Mouse (Mus musculus) intestine, postnatal 0 days (tissue): ENCODE measurements around the gene Pitpnm2. TPM values are rescaled to one million over a fixed set of nuclear protein-coding genes. Genes with fewer than 3 reads are reported as not detected.

Source experiments
- ATAC-seq: fragments of 200-750 bp; cut with Nextera tagmentation; 2 replicates; pipeline ENCODE4 v1.8.0; 2017; ENCODE audit warnings: mild to moderate bottlenecking, moderate TSS enrichment, moderate library complexity
- H3K27ac ChIP-seq: fragments of 300-500 bp; sonication (generic); 2 replicates; pipeline ENCODE4 v1.5.1; 2014; ENCODE audit warnings: mild to moderate bottlenecking, low read depth, low read length, moderate library complexity
- H3K27me3 ChIP-seq: fragments of 300-500 bp; sonication (generic); replicated peaks from 2 replicates; pipeline ENCODE4 v1.6.1; 2014; ENCODE audit warnings: low read length, mixed read lengths; ENCODE audit not compliant: control insufficient read depth, insufficient read depth
- H3K36me3 ChIP-seq: fragments of 300-500 bp; sonication (generic); 2 replicates; pipeline ENCODE4 v1.6.1; 2014; ENCODE audit warnings: mild to moderate bottlenecking, moderate library complexity; ENCODE audit not compliant: control insufficient read depth, insufficient read depth
- H3K4me1 ChIP-seq: fragments of 300-500 bp; sonication (generic); replicated peaks from 2 replicates; pipeline ENCODE4 v1.6.1; 2014; ENCODE audit warnings: antibody characterized with exemption, low read length, mixed read lengths; ENCODE audit not compliant: control insufficient read depth, insufficient read depth
- H3K4me2 ChIP-seq: fragments of 300-500 bp; sonication (generic); replicated peaks from 2 replicates; pipeline ENCODE4 v1.6.1; 2014; ENCODE audit warnings: low read depth, mild to moderate bottlenecking, moderate library complexity
- H3K4me3 ChIP-seq: fragments of 300-500 bp; sonication (generic); 2 replicates; pipeline ENCODE4 v1.5.1; 2014; ENCODE audit warnings: low read depth, low read length
- H3K9ac ChIP-seq: fragments of 300-500 bp; sonication (generic); 2 replicates; pipeline ENCODE4 v1.6.1; 2014; ENCODE audit warnings: mild to moderate bottlenecking, low read depth, low read length
- H3K9me3 ChIP-seq: fragments of 300-500 bp; sonication (generic); 2 replicates; pipeline ENCODE4 v1.6.1; 2016; ENCODE audit warnings: mixed run types; ENCODE audit not compliant: control insufficient read depth
- CTCF ChIP-seq: sonication (generic); IDR thresholded peaks from 2 replicates; pipeline ENCODE4 v1.5.1; 2016; ENCODE audit warnings: low read depth, mild to moderate bottlenecking, control low read depth, antibody characterized with exemption, moderate library complexity
- WGBS: fragments of 180-500 bp; shearing (Covaris S2); extraction: QIAGEN DNeasy Blood & Tissue Kit; methylation state at CpG from one replicate; pipeline ENCODE4 v1.1.7; 2014; 5-methylcytosine and 5-hydroxymethylcytosine counted together
- polyA plus RNA-seq: library from polyadenylated mRNA; unstranded; fragments of >200 nt; fragmentation: Nextera tagmentation; extraction: Ambion mirVana; gene quantifications from 2 replicates; pipeline ENCODE4 v1.2.1, GENCODE M21; 2015

The Pitpnm2 gene
- polyA plus RNA-seq, 1 experiment from 2014 or later: 1.5 TPM

DNA sequence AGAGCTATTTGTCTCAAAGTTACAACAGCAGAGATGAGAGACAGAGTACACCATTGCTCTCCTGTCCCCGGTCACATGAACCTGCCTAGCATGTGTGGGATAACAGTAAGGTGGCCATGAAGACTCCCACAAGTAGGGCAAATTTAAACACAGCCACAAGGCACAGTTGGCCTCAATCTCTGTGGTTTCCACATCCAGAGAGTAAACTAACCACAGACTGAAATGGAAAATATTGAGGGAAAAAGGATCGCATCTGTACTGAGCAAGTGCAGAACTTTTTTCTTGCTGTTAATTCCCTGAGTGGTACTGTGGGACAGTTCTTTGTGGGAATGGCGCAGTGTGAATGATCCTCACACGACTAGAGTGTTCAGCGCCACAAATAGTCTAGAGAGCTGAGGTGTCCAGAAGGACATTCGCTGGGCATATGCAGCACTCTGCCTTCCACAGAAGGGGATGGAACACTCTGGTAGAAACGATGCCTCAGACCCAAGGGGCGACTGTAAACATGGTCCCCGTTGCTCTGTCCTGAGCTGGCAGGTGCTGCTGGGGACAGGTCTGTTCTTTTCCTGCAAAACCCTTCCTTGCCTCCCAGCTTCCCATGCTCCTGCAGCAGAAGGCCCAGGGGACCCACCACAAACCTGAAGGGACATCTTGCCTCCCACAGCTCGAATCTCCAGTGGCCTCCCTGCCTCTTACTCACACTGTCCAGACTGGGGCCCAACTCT lies 59.3 kb downstream of the Pitpnm2 start:
- Histone ChIP-seq H3K4me3 (no peak overlapping the region), H3K36me3 (no peaks in the 10 kb centered on the region), H3K9me3 (no peaks in the 10 kb centered on the region), H3K27ac (no peak overlapping the region), H3K4me2 (no peak overlapping the region), H3K4me1 (peaks cover 7% of the 10 kb centered on the region; the same call in 1 of the 2 replicates), H3K9ac (no peak overlapping the region), H3K27me3 (no peaks in the 10 kb centered on the region)
- no peak for TF ChIP-seq CTCF
- no peak for ATAC-seq
- WGBS: 87% methylated on average over 10 of the region's 10 CpGs

DNA sequence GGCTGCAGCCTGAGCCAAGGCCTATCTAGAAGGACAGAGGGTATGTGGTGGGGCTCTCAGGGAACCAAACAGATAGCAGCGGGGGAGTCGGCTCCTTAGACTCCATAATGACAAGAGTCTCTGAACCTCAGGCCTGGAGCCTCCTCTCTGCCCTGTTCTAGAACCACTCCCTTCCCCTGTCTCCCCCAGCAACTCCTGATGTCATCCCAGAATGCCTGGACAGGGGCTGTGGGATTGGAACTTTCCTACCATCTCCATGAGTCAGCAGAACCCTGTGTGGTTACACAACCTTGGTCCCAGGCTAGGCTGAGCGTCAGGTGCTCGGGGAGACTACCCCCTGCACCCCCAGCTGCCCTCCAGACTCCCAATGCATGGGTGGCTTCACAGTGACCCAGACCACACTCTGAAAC lies 60.0 kb downstream of the Pitpnm2 start:
- peaks cover 7% of the 10 kb centered on the region; the same call in 1 of the 2 replicates for H3K4me1 ChIP-seq
- no peaks in the 10 kb centered on the region for H3K27me3 ChIP-seq
- TF ChIP-seq CTCF: no peak
- no peak overlapping the region for H3K4me2 ChIP-seq
- H3K9me3 ChIP-seq: no peaks in the 10 kb centered on the region
- no peak overlapping the region for H3K9ac ChIP-seq
- ATAC-seq: no peak
- no peak overlapping the region for H3K27ac ChIP-seq
- H3K4me3 ChIP-seq: no peak overlapping the region
- 97% methylated on average over 4 of the region's 4 CpGs for WGBS
- H3K36me3 ChIP-seq: no peaks in the 10 kb centered on the region

DNA sequence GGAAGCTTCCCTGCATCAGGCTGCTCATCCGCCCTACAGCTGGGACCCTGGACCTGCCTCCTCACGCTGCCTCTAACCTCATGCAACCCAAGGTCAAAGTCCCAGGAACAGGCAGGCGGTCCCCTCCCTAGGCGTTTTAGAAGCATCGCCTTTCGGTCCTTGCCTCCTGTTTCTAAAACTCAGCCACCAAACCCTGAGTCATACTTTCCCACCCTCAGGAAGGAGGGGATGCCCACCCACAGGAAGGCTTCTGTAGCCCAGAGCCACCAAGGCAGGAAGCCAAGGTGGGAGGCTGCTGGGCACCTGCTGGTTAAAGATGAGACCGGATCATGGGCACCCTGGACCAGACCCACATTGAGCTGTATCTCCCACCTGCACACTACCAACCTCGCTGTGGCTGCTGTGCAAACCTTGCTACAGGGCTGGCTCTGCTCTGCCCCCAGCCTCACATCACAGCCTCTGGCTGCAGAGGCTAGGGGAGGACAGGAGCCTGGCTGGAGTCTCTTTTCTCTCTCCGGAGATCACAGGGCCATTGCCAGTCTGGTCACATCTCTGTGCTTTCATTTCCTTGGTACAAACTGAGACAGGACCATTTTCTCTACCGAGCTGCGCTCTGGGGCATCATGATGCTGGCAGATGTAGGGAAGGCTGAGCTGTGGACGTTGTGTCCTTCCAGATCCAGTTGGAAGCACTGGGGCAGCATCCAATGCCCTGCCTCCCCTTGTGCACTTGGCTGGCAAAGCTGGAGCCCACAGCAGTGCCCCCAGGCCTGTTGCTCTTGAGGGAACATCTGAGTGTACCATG lies 61.9 kb downstream of the Pitpnm2 start:
- ATAC-seq: 0 out of 2 replicates have a peak, but pooled peaks have one; percentile 34
- Histone ChIP-seq H3K9me3 (no peaks in the 10 kb centered on the region), H3K27ac (no peak overlapping the region), H3K9ac (no peak overlapping the region), H3K36me3 (no peaks in the 10 kb centered on the region), H3K4me3 (no peak overlapping the region), H3K4me2 (peak overlapping the region; percentile 6), H3K4me1 (peaks cover 7% of the 10 kb centered on the region; the same call in 1 of the 2 replicates), H3K27me3 (no peaks in the 10 kb centered on the region)
- WGBS: 53% methylated on average over 12 of the region's 12 CpGs
- TF ChIP-seq CTCF: no peak

DNA sequence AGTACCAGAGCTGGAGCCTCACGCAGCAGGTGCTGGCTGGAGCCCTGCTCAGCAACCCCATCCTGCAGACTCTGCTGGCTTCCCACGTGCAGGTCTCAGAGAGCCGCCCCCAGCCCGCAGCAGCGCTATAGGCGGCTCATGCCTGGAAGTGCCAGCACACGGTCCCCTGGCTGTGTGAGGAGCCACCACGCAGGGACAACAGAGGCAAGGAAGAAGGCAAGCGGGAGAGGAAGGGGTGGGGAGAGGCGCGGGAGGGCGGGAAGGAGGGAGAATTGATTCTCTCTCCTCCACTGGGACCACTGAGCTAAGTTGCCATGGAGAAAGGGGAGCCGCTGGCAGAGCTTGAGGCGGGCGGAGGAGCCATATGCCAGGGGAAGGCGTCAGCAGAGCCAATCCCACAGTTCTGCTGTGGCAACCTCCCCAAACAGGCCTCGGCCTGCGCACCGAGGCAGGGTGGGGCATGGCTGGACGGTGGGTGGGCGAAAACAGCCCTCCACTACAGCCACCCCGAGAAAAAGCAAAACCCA lies 62.5 kb downstream of the Pitpnm2 start:
- ATAC-seq: 0 out of 2 replicates have a peak, but pooled peaks have one; percentile 23
- peak overlapping the region; percentile 21; the same call in 1 of the 2 replicates for H3K27ac ChIP-seq

DNA sequence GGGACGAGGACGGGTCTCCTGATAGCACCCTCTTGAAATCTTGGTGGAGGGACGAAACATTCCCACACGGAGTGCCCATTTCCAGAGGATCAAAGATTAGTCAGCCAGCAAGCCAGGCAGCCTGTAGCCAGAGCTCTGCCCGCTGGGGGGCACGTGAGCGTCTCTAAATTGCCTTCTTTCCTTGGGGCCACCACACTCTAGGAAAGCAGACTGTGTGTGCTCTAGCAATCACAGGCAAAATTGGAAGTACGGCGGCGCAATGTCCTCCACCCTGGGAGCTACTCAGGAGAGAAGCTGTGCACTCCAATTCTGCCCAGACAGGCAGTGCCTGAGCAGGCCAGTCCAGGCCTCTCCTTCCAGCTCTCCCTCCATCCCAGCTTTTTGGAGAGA lies 63.1 kb downstream of the Pitpnm2 start:
- Histone ChIP-seq H3K27me3 (no peaks in the 10 kb centered on the region), H3K36me3 (no peaks in the 10 kb centered on the region), H3K4me3 (no peak overlapping the region), H3K4me2 (peak overlapping the region; percentile 6; the same call in 1 of the 2 replicates), H3K27ac (no peak overlapping the region), H3K4me1 (peaks cover 7% of the 10 kb centered on the region; the same call in 1 of the 2 replicates), H3K9me3 (no peaks in the 10 kb centered on the region), H3K9ac (no peak overlapping the region)
- no peak for ATAC-seq
- WGBS: 72% methylated on average over 10 of the region's 10 CpGs
- peak; percentile 30; the same call in 1 of the 2 replicates for TF ChIP-seq CTCF

More for the DNA sequence above, 62.5 kb downstream of the Pitpnm2 start:
- H3K27me3 ChIP-seq: no peaks in the 10 kb centered on the region
- H3K9ac ChIP-seq: no peak overlapping the region
- TF ChIP-seq CTCF: no peak
- H3K36me3 ChIP-seq: no peaks in the 10 kb centered on the region
- peaks cover 7% of the 10 kb centered on the region; the same call in 1 of the 2 replicates for H3K4me1 ChIP-seq
- no peaks in the 10 kb centered on the region for H3K9me3 ChIP-seq
- H3K4me3 ChIP-seq: no peak overlapping the region
- peak overlapping the region; percentile 6 for H3K4me2 ChIP-seq
- 24% methylated on average over 22 of the region's 22 CpGs for WGBS
